Mouse (Mus musculus): ENCODE results near the gene Zfyve9.

- TF ChIP-seq CTCF (IDR thresholded peaks at IDR 0.05) (no peak), EP300 (IDR thresholded peaks at IDR 0.05) (no peak)
These were observed 31.0 kb upstream of the Zfyve9 start for GRCm38 (mm10) chr4:108811550-108811949.
